Mouse (Mus musculus) hindbrain, embryonic 13.5 days (tissue): ENCODE measurements around the gene Olfr1033. TPM values are rescaled to one million over a fixed set of nuclear protein-coding genes. Genes with fewer than 3 reads are reported as not detected.
A peak's percentile ranks its signal among the peaks of the same experiment; 100 is the strongest.
"Not testable (repeated sequence)": the region's sequence is repeated elsewhere in the genome, so short reads cannot be mapped to it uniquely, and the experiment has no call there.

Experiments used
- ATAC-seq: fragments of 200-750 bp; cut with Nextera tagmentation; 2 replicates; pipeline ENCODE4 v1.8.0; 2017; ENCODE audit warnings: moderate TSS enrichment; ENCODE audit not compliant: low FRiP score
- H3K27ac ChIP-seq: fragments of 300-500 bp; sonication (generic); 2 replicates; pipeline ENCODE4 v1.5.1; 2015; ENCODE audit warnings: inconsistent platforms, mild to moderate bottlenecking, moderate library complexity
- H3K27me3 ChIP-seq: fragments of 300-500 bp; sonication (generic); 2 replicates; pipeline ENCODE4 v1.6.1; 2015; ENCODE audit warnings: mild to moderate bottlenecking, inconsistent platforms
- H3K36me3 ChIP-seq: fragments of 300-500 bp; sonication (generic); 2 replicates; pipeline ENCODE4 v1.6.1; 2015; ENCODE audit warnings: mild to moderate bottlenecking, inconsistent platforms
- H3K4me1 ChIP-seq: fragments of 300-500 bp; sonication (generic); replicated peaks from 2 replicates; pipeline ENCODE4 v1.6.1; 2015; ENCODE audit warnings: inconsistent platforms
- H3K4me2 ChIP-seq: fragments of 300-500 bp; sonication (generic); 2 replicates; pipeline ENCODE4 v1.6.1; 2015; ENCODE audit warnings: inconsistent platforms, mild to moderate bottlenecking, moderate library complexity
- H3K4me3 ChIP-seq: fragments of 300-500 bp; sonication (generic); 2 replicates; pipeline ENCODE4 v1.5.1; 2015; ENCODE audit warnings: mild to moderate bottlenecking, inconsistent platforms
- H3K9ac ChIP-seq: fragments of 300-500 bp; sonication (generic); 2 replicates; pipeline ENCODE4 v1.6.1; 2015; ENCODE audit warnings: mild to moderate bottlenecking, inconsistent platforms
- H3K9me3 ChIP-seq: fragments of 300-500 bp; sonication (generic); 2 replicates; pipeline ENCODE4 v1.6.1; 2016; ENCODE audit warnings: inconsistent platforms
- WGBS: fragments of 180-500 bp; shearing (Covaris S2); methylation state at CpG from one replicate; pipeline ENCODE4 v1.1.7; 2015; 5-methylcytosine and 5-hydroxymethylcytosine counted together
- polyA plus RNA-seq: library from polyadenylated mRNA; unstranded; fragments of >200 nt; fragmentation: Nextera tagmentation; extraction: Ambion mirVana; gene quantifications from 2 replicates; pipeline ENCODE4 v1.2.1, GENCODE M21; 2015

Olfr1033 gene
- not detected in 2 replicates for polyA plus RNA-seq

DNA sequence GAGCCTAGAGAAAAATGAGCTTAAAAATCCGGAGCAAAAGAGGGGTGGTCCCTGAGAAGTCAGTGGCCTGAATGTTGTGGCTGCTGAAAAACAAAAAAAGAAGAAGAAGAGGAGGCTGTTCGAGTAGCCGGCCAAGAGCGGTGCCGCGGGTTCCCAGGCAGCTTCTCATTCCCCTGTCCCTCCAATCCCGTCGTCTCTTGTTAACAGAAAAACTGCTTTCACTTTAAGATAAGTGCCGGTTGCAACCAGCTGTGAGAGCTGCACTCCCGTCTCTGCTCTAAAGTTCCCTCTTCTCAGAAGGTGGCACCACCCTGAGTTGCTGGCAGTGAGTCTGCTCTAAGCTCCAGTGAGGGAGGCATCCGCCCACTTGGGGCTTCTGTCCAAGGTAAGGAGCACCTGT is at the start of gene Olfr1033:
Gene Olfr1033 (plus strand): TSS at position 228 of the 400 bp plus-strand sequence.
- Histone ChIP-seq H3K4me2 (peak within 1 kb of the TSS; percentile 52), H3K4me3 (peak within 1 kb of the TSS; percentile 34)
- H3K27ac ChIP-seq, H3K9ac ChIP-seq, H3K9me3 ChIP-seq, ATAC-seq, H3K36me3 ChIP-seq, H3K27me3 ChIP-seq, H3K4me1 ChIP-seq: not testable (repeated sequence)
- WGBS: 12% methylated on average over 11 of the region's 11 CpGs

DNA sequence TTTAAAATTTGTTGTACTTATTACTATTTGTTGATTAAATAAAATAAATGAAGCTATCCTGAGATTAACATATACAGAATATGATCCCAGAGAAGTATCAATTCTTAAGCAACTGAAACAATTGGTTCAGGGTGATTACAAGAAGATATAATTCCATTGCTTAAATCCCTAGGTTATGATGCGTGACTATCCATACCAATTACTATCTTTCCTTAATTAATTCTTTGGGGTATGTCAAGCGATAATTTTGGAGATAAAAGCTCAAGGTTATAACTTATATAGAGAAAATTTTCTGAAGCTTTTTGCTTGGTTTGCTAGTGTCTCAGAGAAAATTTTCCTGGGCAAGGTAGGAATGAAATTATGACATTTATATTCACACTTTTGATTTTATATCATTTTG is 46.8 kb upstream of the Olfr1033 start, which contains the start of gene Olfr1029:
Gene Olfr1029 (plus strand): TSS at position 301 of the 400 bp plus-strand sequence.
- H3K4me2 ChIP-seq: no peak within 1 kb of the TSS
- no peaks in the 10 kb centered on the region for H3K27me3 ChIP-seq
- 91% methylated on average over 2 of the region's 2 CpGs for WGBS
- H3K4me1 ChIP-seq: no peaks in the 10 kb centered on the region
- no peaks in the 10 kb centered on the region for H3K9me3 ChIP-seq
- no peak within 1 kb of the TSS for H3K27ac ChIP-seq
- H3K36me3 ChIP-seq: no peaks in the 10 kb centered on the region
- H3K4me3 ChIP-seq: no peak within 1 kb of the TSS
- H3K9ac ChIP-seq: no peak within 1 kb of the TSS
- no peak for ATAC-seq

DNA sequence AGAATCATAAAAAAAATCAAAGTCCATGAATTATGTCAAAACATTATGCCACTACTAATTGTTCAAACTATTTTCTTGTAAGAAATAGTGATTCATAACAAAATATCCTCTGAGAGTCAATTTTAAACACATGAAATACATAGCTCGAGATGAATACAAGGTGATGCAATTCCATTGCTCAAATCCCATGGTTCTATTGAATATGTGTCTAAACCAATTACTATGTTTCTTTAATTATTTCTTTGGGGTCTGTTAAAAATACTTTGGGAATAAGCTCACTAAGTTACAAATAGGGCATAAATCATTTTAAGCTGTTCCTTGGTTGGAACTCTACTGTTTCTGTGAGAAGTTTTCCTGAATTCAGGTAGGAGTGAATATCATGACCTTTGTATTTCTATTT is 41.5 kb upstream of the Olfr1033 start, which contains the start of gene Olfr1030:
Gene Olfr1030 (plus strand): TSS at position 301 of the 400 bp plus-strand sequence.
- Histone ChIP-seq H3K4me1 (no peaks in the 10 kb centered on the region), H3K9ac (no peak within 1 kb of the TSS), H3K4me2 (no peak within 1 kb of the TSS), H3K27me3 (no peaks in the 10 kb centered on the region), H3K9me3 (no peaks in the 10 kb centered on the region), H3K4me3 (no peak within 1 kb of the TSS), H3K36me3 (no peaks in the 10 kb centered on the region), H3K27ac (no peak within 1 kb of the TSS)
- no peak for ATAC-seq
- WGBS: 76% methylated on average over 1 of the region's 1 CpGs

- Histone ChIP-seq H3K27ac (no peak within 1 kb of the TSS), H3K4me1 (no peaks in the 10 kb centered on the region), H3K4me3 (no peak within 1 kb of the TSS), H3K36me3 (no peaks in the 10 kb centered on the region), H3K9ac (no peak within 1 kb of the TSS), H3K9me3 (no peaks in the 10 kb centered on the region), H3K4me2 (no peak within 1 kb of the TSS), H3K27me3 (no peaks in the 10 kb centered on the region)
- no peak for ATAC-seq
- 64% methylated on average over 3 of the region's 3 CpGs for WGBS
Measured at GRCm38 (mm10) chr2:85990004-85990403, 30.4 kb upstream of the Olfr1033 start, which contains the start of gene Olfr1031. Gene Olfr1031, plus strand, starts transcription at chr2:85990304.

DNA sequence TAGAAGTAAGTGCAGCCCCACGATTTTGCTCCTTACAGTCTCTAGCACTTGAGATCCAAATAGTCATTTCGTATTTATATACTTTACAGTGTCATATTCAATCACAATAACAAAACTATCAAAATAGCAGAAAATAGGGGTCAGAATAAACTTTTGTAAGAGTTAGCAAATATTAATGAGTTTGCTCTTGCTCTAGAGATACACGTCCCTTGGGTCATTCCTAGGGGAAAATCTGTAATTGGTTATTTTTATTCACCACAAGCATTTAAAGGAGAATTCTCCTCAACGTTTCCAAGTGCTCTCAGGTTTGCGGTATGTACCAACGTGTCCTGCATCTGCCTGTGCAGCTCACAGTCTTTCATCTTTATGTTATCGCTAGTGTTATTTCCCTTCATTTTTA is 15.2 kb upstream of the Olfr1033 start, which contains the start of gene Olfr1032:
Gene Olfr1032 (plus strand): TSS at position 301 of the 400 bp plus-strand sequence.
- H3K36me3 ChIP-seq: no peaks in the 10 kb centered on the region
- no peaks in the 10 kb centered on the region for H3K9me3 ChIP-seq
- H3K4me2 ChIP-seq: no peak within 1 kb of the TSS
- H3K27me3 ChIP-seq: no peaks in the 10 kb centered on the region
- no peak within 1 kb of the TSS for H3K27ac ChIP-seq
- 88% methylated on average over 7 of the region's 7 CpGs for WGBS
- no peaks in the 10 kb centered on the region for H3K4me1 ChIP-seq
- ATAC-seq: no peak
- H3K9ac ChIP-seq: no peak within 1 kb of the TSS
- no peak within 1 kb of the TSS for H3K4me3 ChIP-seq

- not testable (repeated sequence) for H3K4me3 ChIP-seq, H3K27me3 ChIP-seq, H3K9ac ChIP-seq, H3K27ac ChIP-seq, H3K4me2 ChIP-seq, H3K9me3 ChIP-seq, H3K4me1 ChIP-seq, H3K36me3 ChIP-seq, ATAC-seq
- 71% methylated on average over 7 of the region's 9 CpGs for WGBS
Measured at GRCm38 (mm10) chr2:86021518-86021917, 1.1 kb downstream of the Olfr1033 start.

DNA sequence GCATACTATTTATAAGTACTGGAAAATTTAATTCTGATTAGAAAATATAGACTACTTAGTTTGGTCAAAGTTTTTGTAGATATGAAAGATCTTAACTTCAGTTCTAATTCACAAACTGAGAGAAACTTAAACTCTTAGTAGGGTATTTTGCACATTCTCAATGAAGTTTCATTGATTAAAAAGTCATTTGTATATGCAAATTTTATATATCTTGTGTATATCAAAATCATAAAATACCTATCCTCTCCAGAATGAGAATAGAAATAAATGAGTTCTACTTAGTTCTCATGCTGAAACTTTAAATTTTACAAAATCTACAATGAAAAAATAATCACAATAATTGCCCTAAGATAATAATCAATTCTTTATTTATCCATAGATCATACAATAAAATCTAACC is 25.1 kb downstream of the Olfr1033 start, which contains the start of gene Olfr1034:
Gene Olfr1034 (plus strand): TSS at position 301 of the 400 bp plus-strand sequence.
- Histone ChIP-seq H3K4me3 (no peak within 1 kb of the TSS), H3K9ac (no peak within 1 kb of the TSS), H3K27ac (no peak within 1 kb of the TSS), H3K27me3 (no peaks in the 10 kb centered on the region), H3K4me2 (no peak within 1 kb of the TSS), H3K36me3 (no peaks in the 10 kb centered on the region), H3K9me3 (no peaks in the 10 kb centered on the region), H3K4me1 (no peaks in the 10 kb centered on the region)
- no peak for ATAC-seq

DNA sequence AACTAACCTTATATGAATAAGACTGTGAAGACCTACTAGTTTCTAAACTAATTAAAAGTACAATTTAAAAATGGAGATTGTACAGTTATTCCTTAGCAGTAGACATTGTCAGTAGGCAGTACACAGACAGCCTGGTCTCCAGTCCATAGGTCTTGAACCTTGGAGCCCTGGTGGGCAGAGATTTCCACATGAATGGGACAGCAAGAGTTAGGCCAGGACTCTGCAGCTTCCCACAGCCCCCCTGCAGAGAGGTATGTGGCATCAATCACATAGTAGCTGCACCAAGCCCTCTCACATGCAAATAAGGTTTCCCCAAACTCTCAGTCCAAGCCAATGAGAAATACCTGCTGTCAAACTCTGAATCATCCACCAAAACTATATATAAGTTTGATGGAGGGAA is 30.3 kb downstream of the Olfr1033 start:
- not testable (repeated sequence) for H3K27ac ChIP-seq, H3K4me3 ChIP-seq, H3K4me1 ChIP-seq, H3K9me3 ChIP-seq, H3K27me3 ChIP-seq, ATAC-seq, H3K9ac ChIP-seq, H3K4me2 ChIP-seq, H3K36me3 ChIP-seq

DNA sequence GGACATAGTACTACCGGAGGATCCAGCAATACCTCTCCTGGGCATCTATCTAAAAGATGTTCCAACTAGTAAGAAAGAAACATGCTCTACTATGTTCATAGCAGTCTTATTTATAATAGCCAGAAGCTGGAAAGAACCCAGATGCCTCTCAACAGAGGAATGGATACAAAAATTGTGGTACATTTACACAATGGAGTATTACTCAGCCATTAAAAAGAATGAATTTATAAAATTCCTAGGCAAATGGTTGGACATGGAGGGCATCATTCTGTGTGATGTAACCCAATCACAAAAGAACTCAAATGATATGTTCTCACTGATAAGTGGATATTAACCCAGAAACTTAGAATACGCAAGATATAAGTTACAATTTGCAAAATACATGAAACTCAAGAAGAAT is 43.3 kb downstream of the Olfr1033 start:
- not testable (repeated sequence) for H3K9ac ChIP-seq, H3K36me3 ChIP-seq, H3K9me3 ChIP-seq, H3K4me3 ChIP-seq, H3K27ac ChIP-seq, H3K4me1 ChIP-seq, H3K27me3 ChIP-seq, ATAC-seq, H3K4me2 ChIP-seq
- WGBS: 96% methylated on average over 2 of the region's 2 CpGs

GRCm38 (mm10) chr2:86070189-86070588 is 49.8 kb downstream of the Olfr1033 start:
- H3K4me2 ChIP-seq: no peak overlapping the region
- no peak overlapping the region for H3K9ac ChIP-seq
- H3K27ac ChIP-seq: no peak overlapping the region
- no peaks in the 10 kb centered on the region for H3K9me3 ChIP-seq
- no peaks in the 10 kb centered on the region for H3K4me1 ChIP-seq
- H3K27me3 ChIP-seq: no peaks in the 10 kb centered on the region
- H3K4me3 ChIP-seq: no peak overlapping the region
- no peaks in the 10 kb centered on the region for H3K36me3 ChIP-seq
- ATAC-seq: no peak
- WGBS: 96% methylated on average over 8 of the region's 8 CpGs

DNA sequence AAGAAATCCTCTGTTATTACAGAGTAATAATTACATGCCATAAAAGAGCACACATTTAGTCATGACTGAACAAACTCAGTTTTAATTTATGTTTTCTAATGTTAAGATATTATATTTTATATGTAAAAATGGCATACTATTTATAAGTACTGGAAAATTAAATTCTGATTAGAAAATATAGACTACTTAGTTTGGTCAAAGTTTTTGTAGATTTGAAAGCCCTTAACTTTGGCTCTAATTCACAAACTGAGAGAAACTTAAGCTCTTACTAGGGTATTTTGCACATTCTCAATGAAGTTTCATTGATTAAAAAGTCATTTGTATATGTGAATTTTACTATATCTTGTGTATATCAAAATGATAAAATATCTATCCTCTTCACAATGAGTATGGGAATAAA is 53.3 kb downstream of the Olfr1033 start, which contains the start of gene Olfr1036:
Gene Olfr1036 (plus strand): TSS at position 301 of the 400 bp plus-strand sequence.
- H3K27me3 ChIP-seq, H3K36me3 ChIP-seq, H3K9me3 ChIP-seq, H3K4me3 ChIP-seq, ATAC-seq, H3K4me1 ChIP-seq, H3K9ac ChIP-seq, H3K4me2 ChIP-seq, H3K27ac ChIP-seq: not testable (repeated sequence)

- not testable (repeated sequence) for H3K9me3 ChIP-seq, H3K9ac ChIP-seq, H3K27me3 ChIP-seq, H3K36me3 ChIP-seq, ATAC-seq, H3K4me1 ChIP-seq, H3K4me3 ChIP-seq, H3K27ac ChIP-seq, H3K4me2 ChIP-seq
- 90% methylated on average over 1 of the region's 1 CpGs for WGBS
Measured at GRCm38 (mm10) chr2:86080478-86080877, 60.0 kb downstream of the Olfr1033 start.

DNA sequence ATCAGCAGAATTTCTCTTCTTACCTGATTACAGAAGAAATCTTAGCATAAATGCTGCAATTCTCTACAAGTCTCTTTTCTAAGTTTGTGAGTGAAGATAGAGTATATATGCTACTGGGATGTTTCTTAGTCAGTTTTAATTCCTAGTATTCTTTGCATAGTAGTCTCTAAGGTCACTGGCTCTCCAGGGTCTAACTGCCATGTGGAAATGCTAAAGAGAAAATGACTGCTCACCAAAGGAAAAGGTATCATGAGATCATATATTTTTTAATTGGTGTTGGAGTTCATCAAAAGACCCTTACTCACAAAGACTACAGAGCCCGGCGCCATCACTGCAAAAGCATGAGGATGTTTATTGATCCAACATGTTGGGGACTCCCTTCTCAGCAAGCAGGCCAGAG is 66.9 kb downstream of the Olfr1033 start, which contains the start of gene Olfr1037:
Gene Olfr1037 (minus strand): TSS at position 101 of the 400 bp plus-strand sequence.
- ATAC-seq: no peak
- 87% methylated on average over 2 of the region's 2 CpGs for WGBS
- no peak within 1 kb of the TSS for H3K9ac ChIP-seq
- H3K27me3 ChIP-seq: no peaks in the 10 kb centered on the region
- H3K4me1 ChIP-seq: no peaks in the 10 kb centered on the region
- no peaks in the 10 kb centered on the region for H3K9me3 ChIP-seq
- H3K4me3 ChIP-seq: no peak within 1 kb of the TSS
- no peak within 1 kb of the TSS for H3K27ac ChIP-seq
- H3K36me3 ChIP-seq: no peaks in the 10 kb centered on the region
- H3K4me2 ChIP-seq: no peak within 1 kb of the TSS
